Mouse (Mus musculus): ENCODE measurements around the gene Lag3.
A peak's percentile ranks its signal among the peaks of the same experiment; 100 is the strongest.

Gene Lag3

DNA sequence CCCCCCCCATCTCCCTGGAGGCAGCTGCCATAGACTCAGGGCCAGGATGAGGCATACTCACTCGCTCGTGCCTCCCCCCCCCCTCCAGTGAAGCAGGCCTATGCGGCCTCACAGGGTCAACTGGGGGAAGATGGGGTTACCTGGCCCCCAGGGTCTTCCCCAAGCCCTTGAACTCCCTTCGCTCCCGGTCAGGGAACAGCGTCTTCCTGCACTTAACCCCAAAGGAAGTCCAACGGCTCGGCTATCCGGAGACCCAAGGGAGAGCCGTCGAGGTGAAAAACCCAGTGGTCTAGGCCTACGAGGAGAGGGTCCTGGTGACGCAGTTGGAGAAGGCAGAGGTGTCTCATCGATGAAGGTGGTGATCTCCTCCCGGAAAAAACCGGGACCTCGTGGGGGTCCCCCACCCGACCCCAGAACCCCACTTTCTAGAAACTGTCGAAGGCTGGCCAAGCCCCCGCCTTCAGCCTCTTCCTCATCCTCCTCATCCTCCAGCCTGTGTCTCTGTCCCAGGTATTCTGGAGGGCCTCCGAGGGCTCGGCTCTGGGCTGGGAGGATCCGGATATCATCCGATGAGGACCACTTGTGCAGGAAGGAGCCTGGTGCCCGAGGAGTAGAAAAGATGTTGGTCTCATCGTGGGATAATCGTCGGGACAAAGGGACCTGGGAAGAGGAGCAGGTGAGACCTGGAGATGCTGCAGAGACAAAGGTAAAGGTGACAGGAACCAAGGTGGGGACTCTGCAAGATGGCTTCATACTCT, 52.8 kb downstream of the Lag3 start:
- DNase-seq (ENCODE audit: low spot score) = no peak

GRCm38 (mm10) chr6:124857840-124858530, 53.5 kb downstream of the Lag3 start:
- no peak for DNase-seq (ENCODE audit: low spot score)

- DNase-seq (ENCODE audit: low spot score) = peak; percentile 70
Observed at GRCm38 (mm10) chr6:124856916-124857839, 54.3 kb downstream of the Lag3 start, which contains the start of gene P3h3. P3h3 (minus strand) TSS chr6:124857752.

GRCm38 (mm10) chr6:124856321-124856720, 55.2 kb downstream of the Lag3 start:
- DNase-seq (ENCODE audit: low spot score) = no peak

DNA sequence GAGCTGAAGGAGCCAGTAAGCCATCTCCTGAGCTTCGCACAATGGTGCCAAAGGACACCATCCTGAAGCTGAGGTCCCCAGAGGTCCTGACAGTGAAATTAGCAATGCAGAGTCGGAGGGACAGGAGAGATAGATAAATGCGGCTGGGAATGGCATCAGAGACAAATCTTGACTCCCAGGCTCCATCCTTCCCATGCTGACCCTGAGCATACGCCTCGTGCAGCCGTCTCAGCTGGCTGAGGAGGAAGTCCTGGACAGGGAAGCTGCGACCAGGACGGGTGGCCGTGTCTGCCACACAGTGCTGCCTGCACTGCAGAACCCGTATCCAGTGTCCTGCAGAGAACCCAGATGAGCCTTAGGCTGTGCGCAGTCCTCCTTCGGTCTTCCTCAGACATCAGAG, 56.9 kb downstream of the Lag3 start:
- no peak for DNase-seq (ENCODE audit: low spot score)

All from ovary, postnatal 14 days (tissue).